Mouse (Mus musculus): ENCODE data around the gene Zfp507.

Gene Zfp507

GRCm38 (mm10) chr7:35802906-35803595 lies at the start of gene Zfp507:
Gene Zfp507, minus strand, starts transcription at chr7:35803003.
- DNase-seq = peak; percentile 92

DNA sequence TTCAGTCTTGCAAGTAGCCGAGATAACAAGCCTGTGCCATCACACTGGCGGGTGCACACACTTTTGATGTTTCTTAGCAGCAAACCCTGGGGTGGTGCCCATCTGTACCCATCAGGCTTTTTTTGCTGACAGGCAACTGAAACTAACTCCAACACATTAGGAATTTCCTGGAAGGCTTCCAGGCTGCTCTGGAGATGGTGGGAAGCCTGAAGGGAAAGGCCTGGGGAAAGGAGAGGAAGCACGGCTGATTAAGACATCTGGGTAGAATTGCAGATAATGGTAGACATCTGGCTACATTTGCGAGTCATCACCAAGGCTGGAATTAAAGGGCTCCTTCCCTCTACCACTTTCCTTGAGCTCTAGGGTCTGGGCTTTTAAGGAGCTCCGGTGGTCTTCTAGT lies 47.6 kb upstream of the Zfp507 start:
- no peak for DNase-seq

DNA sequence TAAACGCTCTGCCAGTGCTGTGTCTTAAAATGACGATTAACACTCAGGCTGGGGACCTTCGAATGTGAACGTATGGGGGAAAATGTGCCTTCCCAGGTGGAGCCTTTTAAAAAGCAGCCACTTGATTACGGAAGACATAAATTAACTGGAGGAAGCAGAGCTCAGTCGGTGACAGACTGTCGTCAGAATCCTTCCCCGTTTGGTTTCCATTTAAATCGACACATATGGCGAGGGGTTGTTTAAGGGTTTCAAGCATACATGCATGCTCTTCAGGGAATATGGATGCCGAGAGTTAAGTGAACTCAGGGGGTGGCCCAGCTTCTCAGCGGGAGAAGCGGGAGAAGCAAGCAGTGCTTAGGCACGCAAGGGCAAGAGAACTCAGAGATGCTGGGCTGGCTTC lies 45.7 kb upstream of the Zfp507 start:
- DNase-seq = peak; percentile 22

GRCm38 (mm10) chr7:35840504-35840903 lies 37.7 kb upstream of the Zfp507 start:
- DNase-seq = no peak

- peak; percentile 46 for DNase-seq
Measured at GRCm38 (mm10) chr7:35836851-35837250, 34.0 kb upstream of the Zfp507 start.

DNA sequence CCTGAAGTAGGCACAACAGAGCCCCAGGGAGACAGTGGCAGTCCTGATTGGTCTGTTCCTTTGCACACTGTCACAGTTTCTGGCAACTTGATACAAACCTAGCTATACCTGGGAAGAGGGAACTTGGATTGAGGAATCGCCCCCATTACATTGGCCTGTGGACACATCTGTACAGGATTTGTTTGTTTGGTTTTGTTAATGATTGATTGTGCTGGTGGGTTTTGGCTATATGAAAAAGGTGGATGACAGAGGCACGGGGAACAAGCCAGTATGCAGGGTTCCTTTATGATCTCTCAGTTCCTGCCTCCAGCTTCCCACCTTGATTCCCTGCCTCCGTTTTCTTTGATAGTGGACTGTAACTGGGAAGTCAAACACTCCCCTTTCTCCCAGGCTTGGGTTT lies 33.6 kb upstream of the Zfp507 start:
- no peak for DNase-seq

GRCm38 (mm10) chr7:35830119-35830518 lies 27.3 kb upstream of the Zfp507 start:
- no peak for DNase-seq

GRCm38 (mm10) chr7:35823906-35824305 lies 21.1 kb upstream of the Zfp507 start:
- no peak for DNase-seq

DNA sequence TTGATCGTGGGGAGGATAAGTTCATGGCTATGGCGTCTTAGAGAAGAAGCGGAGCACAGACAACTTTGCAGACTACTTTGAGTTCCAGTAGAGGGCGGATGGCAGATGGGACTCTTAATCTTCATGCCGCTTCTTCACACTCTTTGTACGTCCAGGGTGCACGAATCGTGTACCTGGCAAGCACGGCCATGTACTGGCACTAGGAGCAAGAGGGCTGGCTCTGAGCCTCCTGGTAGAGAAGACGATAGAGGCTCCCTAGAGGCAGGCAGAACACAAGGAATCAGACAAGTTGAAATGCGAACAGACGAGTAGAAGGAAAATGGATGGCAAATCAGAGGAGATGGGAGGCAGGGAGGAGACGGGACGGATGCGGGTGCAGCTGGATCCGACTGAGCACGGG lies 19.5 kb upstream of the Zfp507 start:
- no peak for DNase-seq

DNA sequence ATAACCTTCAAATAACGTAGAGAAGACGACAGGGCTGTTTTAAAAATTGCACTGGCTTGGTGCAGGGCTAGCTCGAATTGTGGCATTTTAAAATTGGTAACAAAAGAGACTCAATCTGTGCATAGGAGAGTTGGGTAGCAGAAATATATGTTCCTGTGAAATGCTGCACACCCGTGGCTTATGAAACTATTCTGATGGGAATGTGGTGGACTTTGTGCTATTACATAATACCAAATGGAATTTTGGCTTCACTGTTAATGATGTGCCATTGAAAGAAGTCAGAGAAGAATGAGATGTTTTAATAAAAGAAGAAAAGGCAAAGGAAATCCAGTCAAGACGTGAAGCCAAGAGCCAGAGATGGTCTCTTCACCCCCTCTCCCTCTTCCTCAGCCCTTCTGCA lies 18.6 kb upstream of the Zfp507 start:
- DNase-seq = no peak

- no peak for DNase-seq
Measured at GRCm38 (mm10) chr7:35819486-35819885, 16.7 kb upstream of the Zfp507 start.

GRCm38 (mm10) chr7:35814759-35815551 lies 12.2 kb upstream of the Zfp507 start:
- DNase-seq = no peak

DNA sequence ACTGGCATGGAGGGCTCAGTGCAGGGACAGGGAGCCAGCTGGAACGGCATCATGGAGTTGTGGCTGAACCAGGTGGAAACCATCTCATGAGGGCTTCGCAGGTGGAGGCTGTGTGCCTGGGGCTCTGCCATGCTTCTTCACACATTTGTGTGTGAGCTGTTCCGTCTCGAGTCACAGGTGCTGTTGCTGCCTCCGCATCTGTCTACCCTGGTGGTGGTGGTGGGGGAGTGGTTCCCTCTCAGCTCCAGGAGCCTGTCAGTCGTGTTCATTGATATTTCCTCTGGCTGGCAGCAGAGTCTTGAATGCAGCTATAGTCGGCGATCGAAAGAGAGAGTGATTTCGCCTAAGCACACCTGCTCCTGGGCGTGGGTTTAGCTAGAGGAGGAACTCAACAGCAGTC lies 10.5 kb upstream of the Zfp507 start:
- DNase-seq = no peak

DNA sequence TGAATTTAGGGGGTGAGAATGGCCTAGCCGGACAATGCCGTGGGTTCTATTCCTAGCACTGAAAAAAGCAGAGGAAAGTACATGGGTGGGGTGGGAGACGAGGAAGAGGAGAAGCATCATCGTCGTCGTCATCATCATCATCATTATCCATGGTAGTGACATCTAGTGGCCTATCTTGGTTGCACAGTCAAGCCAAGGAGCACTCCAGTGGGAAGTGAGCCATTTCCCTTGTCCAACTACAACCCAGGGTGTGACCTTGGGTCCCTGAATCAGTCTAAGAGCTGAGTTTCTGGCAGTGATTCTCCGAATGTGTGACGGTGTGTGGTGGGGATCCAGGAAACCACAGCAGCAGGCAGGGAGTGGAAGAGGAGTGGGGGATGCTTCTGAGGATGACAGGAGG lies 7.9 kb upstream of the Zfp507 start:
- no peak for DNase-seq

DNA sequence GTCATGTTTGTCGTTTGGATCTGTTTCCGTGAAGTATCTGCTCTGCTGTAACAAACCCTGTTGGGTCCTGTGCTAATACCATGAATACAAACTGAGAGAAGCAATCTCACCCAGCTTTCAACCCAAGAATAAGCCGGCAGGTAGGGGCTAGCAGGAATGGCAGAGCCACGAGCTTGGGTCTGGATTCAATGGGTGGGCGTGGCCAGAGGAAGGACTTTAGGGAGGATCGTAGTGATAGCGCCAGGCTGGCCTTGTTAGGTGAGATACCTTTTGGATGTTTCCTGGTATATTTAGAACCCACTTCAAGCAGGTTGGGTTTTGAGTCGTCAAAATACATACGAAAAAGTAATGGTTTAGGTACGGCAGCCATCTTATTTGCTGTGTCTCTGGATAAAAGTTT lies 1.4 kb upstream of the Zfp507 start:
- no peak for DNase-seq

- no peak for DNase-seq
Measured at GRCm38 (mm10) chr7:35802201-35802905, 450 bp downstream of the Zfp507 start.

DNA sequence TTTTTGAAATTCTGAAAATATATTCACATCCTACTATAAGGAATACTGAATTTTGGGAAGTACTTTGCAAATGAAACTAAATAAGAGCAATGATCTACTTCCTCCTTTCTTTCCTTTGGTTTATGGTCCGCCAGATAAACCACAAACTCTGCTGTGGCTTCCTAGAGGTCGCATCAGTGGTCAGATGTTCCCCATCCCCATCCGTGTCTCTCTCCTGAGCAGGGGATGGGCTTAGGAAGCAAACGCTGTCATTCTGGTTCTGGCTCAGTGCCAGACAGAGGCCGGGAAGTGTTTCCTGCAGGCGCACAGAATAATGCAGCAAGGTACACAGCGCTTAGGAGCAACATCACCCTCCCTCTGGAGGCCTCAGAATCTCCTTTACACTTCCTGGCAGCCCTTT lies 6.7 kb downstream of the Zfp507 start:
- no peak for DNase-seq

DNA sequence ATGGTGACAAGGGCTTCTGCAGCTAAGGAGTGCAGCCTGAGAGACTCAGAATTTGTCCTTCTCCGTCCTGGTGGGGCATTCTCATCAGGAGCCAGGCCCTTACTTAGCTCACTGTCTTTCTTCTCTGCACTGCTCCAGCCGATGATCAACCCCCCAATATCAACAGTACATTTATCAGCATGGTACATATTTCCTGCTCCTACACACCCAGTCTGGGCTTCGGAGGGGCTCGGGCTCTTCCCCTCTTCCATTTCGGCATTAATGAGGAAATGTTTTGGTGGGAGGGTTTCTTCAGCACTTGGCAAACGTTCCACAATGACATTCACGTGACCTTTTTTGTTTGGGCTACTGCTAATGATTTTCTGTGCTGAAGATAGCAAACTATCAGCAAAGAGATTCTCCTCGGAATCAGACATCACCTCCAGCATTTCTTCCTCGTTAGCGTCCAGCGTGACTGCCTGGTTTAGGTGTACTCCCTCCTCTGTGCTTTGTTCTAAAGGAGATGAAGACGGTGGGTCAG lies 8.6 kb downstream of the Zfp507 start:
- DNase-seq = no peak

GRCm38 (mm10) chr7:35792150-35792848 lies 10.5 kb downstream of the Zfp507 start:
- no peak for DNase-seq

DNA sequence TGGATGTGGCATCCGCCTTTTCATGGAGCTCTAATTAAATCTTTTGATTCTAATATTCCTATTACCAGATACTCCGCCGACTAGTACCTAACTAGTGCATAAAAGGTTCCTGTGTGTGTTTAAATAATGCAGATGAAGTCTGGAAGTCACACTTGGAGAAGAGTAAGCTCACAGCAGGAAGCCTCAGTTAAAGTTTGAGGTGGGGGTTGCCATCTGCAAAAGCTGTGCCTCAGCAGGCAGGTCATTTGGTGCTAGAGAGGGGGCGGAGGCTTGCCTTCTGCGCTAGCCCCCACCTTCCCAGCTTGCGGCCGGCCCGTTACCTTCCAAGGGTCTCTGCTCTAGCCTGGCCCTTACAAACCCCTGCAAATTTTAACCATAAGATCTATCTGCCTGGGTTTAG lies 11.9 kb downstream of the Zfp507 start:
- no peak for DNase-seq

DNA sequence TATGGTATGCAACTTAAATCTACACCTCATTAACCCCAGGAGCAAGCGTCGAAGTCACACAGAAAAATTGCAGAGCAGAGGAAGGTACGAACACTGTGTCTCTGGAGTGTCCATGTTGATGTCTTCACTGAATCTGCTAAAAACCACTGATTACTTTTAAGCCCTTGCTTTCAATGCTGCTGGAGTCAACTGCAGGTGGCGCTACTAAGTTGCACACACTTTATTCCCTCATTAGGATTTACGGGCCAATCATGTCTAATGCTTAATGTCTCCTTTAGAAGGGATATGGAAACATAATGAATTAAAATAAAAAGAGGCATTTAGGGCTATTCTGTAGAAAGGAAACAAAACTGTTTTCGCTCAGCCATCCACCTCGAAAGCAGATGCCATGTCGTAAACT lies 12.6 kb downstream of the Zfp507 start:
- DNase-seq = peak; percentile 52

- DNase-seq = no peak
Measured at GRCm38 (mm10) chr7:35785579-35785978, 17.2 kb downstream of the Zfp507 start.

DNA sequence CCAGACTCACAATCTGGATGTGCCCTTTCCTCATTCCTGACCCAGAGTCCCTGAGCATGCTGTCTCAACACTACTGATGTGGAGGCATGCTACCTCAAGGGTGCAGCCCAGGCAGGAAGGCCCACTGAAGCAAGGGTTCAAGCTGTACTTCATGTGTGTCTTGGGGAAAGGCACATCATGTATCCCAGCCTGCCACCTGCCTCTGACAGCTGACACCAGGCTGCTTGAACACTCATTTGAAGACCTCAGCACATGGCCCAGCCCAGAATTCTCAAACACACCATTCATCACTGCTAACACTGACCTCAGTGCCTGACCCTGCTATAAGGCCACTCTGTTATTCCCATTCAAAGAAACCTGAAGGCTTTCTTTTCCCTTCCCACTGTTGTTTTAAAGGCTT lies 20.6 kb downstream of the Zfp507 start:
- DNase-seq = no peak
